Mouse (Mus musculus) layer of hippocampus, adult 6 months (tissue): ENCODE measurements around the gene Nasp. TPM values are rescaled to one million over a fixed set of nuclear protein-coding genes. Genes with fewer than 3 reads are reported as not detected.

ENCODE experiments used
- long read RNA-seq, 2 experiments: library from polyadenylated mRNA; unstranded; transcript quantifications; one replicate each; pipeline ENCODE4 v2.0.0; 2019 to 2020
- polyA plus RNA-seq: library from polyadenylated mRNA; unstranded; fragments of <200 nt; fragmentation: Nextera tagmentation; gene quantifications from 2 replicates; pipeline ENCODE4 v1.2.3, GENCODE M21; 2021

The Nasp gene
- 4.6 and 4.9 TPM in 2 replicates for polyA plus RNA-seq
- long read RNA-seq, experiment 1, partial matches to known transcripts, result 3 of 14 reads
- long read RNA-seq, experiment 1, other reads (novel, unspliced or antisense), result 5 of 14 reads
- long read RNA-seq, experiment 2, transcript Nasp-202 (14 exons, 2,118 nt), result major isoform, 16 of 21 reads
- long read RNA-seq, experiment 2, partial matches to known transcripts, result 3 of 21 reads
- long read RNA-seq, experiment 2, other reads (novel, unspliced or antisense), result 2 of 21 reads

DNA sequence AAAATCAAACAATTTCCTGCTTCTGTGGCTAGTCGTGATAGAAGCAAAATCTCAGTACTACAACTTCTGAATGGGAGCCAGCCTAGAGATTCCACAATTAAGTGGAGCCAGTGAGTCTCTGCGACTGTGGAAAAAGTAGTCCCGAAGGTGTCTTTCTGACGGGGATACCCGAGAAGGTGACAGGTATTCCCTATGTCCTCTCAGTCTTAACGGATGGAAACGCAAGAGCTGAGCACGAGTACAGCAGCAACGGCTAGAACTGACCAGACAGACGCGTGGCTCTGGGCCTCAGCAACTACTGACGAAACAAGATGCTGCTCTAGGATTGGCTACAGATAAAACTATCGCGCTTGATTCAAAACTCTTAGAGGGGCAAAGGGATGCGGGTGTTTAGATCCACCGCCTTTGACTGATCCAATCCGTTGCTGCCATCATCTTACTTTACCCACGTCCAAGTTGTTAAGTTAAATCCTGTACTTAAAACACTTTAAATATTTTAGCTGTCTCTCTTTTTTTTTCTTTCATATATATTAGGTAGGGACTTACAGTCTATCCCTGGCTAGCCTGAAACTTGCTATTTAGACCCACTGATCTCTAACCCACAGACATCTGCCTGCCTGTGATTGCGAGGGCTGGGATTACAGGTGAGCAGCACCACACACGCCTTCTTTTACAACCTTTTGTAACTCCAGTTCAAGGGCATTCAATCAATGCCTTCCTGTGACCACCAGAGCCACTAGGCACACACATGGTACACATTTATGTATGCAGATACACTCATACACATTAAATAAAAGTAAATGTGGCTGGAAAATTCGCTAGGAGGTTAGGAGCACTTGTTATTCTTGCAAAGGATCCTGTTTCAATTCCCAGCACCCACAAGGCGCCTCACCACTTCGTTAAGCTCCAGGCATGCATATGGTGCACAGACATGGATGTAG is at the start of gene Nasp:
Nasp (minus strand) TSS at position 220 of the 941 bp plus-strand sequence.

GRCm38 (mm10) chr4:116650924-116651796 is 23.4 kb upstream of the Nasp start, which contains the start of gene Akr1a1:
TSS of gene Akr1a1 (minus strand) at chr4:116651680.

DNA sequence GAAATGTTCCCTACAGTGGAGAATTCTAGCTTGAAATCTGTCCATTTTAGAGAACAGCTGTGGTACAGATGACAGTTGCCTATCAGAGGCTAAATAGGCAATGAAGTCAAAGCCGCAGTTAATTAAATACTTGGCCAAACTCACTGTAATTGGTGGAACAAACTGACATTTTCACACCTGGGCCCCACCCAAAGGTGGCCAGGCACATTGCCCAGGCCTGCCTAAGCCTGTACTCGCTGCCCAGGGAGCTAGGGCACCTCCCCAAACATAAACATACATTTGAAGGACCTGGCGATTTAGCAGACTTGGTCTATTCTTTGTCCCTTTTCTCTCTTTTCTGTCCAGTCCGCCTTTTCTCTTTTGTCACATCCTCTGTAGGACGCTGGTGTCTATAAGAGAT is 31.4 kb downstream of the Nasp start, which contains the start of gene Ccdc17:
Ccdc17 (plus strand) TSS at position 276 of the 400 bp plus-strand sequence.

DNA sequence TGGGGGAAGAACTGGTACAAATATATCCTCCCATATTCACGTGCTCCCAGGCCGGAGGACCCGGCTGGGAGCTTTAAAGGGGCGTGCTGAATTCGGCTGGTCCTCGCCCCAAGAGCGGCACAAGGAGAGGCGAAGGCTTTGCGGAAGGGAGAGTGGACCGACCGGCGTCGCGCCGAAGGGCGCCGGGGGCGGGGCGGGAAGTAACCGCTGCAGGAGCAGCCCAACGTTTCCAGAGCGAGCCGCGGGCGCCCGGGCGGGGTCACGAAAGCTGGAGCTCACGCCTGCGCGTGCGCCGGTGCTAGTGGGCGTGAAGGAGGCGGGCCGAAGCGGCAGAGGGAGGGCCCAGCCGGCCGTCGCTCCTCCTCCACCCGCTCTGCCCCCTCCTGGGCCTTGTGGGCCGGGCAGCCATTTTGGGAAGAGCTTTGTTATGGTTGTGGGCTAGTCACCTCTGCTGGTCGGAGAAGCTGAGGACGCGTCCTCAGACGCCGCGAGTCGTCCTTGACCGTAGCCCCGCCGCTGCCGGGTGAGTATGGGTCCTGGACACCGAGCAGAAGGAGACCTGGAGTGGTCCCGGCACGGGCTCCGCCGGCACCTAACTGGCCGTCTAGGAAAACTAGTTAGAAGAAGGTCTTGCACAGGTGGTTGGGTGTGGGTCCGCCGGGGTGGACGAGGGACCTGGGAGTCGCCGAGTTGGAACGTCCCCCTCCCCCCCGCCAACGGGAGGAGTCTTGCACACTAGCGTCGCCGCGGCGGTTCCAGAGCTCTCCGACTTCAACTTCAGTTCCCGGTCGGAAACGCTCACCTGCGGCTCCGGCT is 70.2 kb downstream of the Nasp start, which contains the start of gene Gpbp1l1:
Gpbp1l1 (plus strand) TSS at position 353 of the 816 bp plus-strand sequence.

DNA sequence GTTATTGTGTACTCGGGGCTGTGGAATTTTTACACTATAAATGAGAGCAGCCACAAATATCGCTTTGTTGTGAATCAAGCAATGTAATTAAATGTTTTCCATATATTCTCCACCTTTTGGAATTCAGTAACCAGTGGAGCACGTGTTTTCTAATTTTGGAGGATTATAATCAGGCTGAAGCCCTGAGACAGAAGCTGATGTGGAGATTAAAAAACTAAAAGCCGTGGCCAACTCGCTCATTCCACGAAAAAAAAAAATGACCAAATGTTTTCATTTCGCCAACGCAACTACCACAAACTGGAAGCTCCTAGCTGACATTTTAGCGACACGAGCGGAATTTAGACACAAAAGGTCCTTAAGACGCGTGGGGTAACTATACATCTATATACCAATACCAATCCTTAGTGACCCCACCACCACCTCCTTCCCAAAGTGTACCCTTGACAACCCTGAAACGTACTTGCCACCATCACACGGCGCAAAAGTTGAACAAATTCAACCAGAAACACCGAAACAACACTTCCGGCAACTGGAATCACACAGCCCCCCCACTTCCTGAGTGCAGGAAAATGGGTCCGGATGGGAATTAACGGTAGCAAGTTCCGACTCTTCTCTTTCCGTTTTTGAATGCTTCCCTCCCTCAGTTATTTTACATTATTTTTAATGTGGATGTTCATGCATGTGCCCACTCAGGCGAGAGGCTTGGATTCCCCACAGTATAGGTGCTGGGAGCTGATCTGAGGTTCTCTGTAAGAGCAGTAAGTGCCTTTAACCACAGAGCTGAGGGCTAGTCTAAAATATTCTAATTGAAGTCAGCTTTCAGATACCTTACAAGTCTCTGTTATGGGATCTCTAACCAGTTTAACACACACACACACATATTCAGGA is 72.1 kb downstream of the Nasp start, which contains the start of gene Tmem69:
Tmem69 (minus strand) TSS at position 524 of the 888 bp plus-strand sequence.

Other genes with a start within 250 kb of the Nasp start
- gene Mast2, start 163.8 kb downstream of the Nasp start, polyA plus RNA-seq, result 9.2 and 9.7 TPM in 2 replicates
- 2.5 and 3.9 TPM in 2 replicates for gene Ipp, start 120.4 kb downstream of the Nasp start, polyA plus RNA-seq
- 4.8 and 5.9 TPM in 2 replicates for gene Tmem69, start 72.0 kb downstream of the Nasp start, polyA plus RNA-seq
- 3.2 and 4.1 TPM in 2 replicates for gene Gpbp1l1, start 70.3 kb downstream of the Nasp start, polyA plus RNA-seq
- gene Ccdc17, start 31.3 kb downstream of the Nasp start, polyA plus RNA-seq, result 1.5 and 1.6 TPM in 2 replicates
- gene Akr1a1, start 23.7 kb upstream of the Nasp start, polyA plus RNA-seq, result 568 and 595 TPM in 2 replicates
- gene Prdx1, start 57.6 kb upstream of the Nasp start, polyA plus RNA-seq, result 629 and 803 TPM in 2 replicates
- gene Mmachc, start 80.5 kb upstream of the Nasp start, polyA plus RNA-seq, result 10.3 and 13.6 TPM in 2 replicates
- 1.7 and 2.1 TPM in 2 replicates for gene Ccdc163, start 80.6 kb upstream of the Nasp start, polyA plus RNA-seq
- 1.9 and 2.0 TPM in 2 replicates for gene Tesk2, start 93.0 kb upstream of the Nasp start, polyA plus RNA-seq
- gene Toe1, start 179.7 kb upstream of the Nasp start, polyA plus RNA-seq, result 10.1 TPM in 2 replicates
- gene Mutyh, start 179.8 kb upstream of the Nasp start, polyA plus RNA-seq, result 0.97 and 1.1 TPM in 2 replicates
- 4.5 and 5.4 TPM in 2 replicates for gene Hpdl, start 193.8 kb upstream of the Nasp start, polyA plus RNA-seq
- 0.87 and 0.93 TPM in 2 replicates for gene Zswim5, start 249.4 kb upstream of the Nasp start, polyA plus RNA-seq